Mouse (Mus musculus): ENCODE results near the gene Elmod3. TPM values are rescaled to one million over a fixed set of nuclear protein-coding genes. Genes with fewer than 3 reads are reported as not detected.
A peak's percentile ranks its signal among the peaks of the same experiment; 100 is the strongest.

Gene Elmod3
- polyA plus RNA-seq, 1 experiment, result 12.0 TPM

GRCm38 (mm10) chr6:72615561-72616375, 17.6 kb upstream of the Elmod3 start:
- no peak overlapping the region for H3K27ac ChIP-seq (ENCODE audit: insufficient read depth, low read depth, low read length)
- TF ChIP-seq POLR2A (IDR thresholded peaks at IDR 0.05; ENCODE audit: borderline replicate concordance, low read depth, low read length) (no peak), CTCF (IDR thresholded peaks at IDR 0.05; ENCODE audit: low read depth, low read length) (no peak)
- peaks cover 8% of the 10 kb centered on the region; the same call in 1 of the 2 replicates for H3K4me1 ChIP-seq (ENCODE audit: control insufficient read depth, insufficient read depth, low read length)
- peak overlapping the region; percentile 91 for H3K4me3 ChIP-seq (ENCODE audit: insufficient read depth, low read length)

GRCm38 (mm10) chr6:72615151-72615550, 16.9 kb upstream of the Elmod3 start:
- TF ChIP-seq CTCF (IDR thresholded peaks at IDR 0.05; ENCODE audit: low read depth, low read length), result no peak
- TF ChIP-seq POLR2A (IDR thresholded peaks at IDR 0.05; ENCODE audit: borderline replicate concordance, low read depth, low read length), result no peak
- peak overlapping the region; percentile 91 for H3K4me3 ChIP-seq (ENCODE audit: insufficient read depth, low read length)
- no peak overlapping the region for H3K27ac ChIP-seq (ENCODE audit: insufficient read depth, low read depth, low read length)
- peaks cover 8% of the 10 kb centered on the region; the same call in 1 of the 2 replicates for H3K4me1 ChIP-seq (ENCODE audit: control insufficient read depth, insufficient read depth, low read length)

- TF ChIP-seq CTCF (IDR thresholded peaks at IDR 0.05; ENCODE audit: low read depth, low read length), result no peak
- peaks cover 10% of the 10 kb centered on the region; the same call in 1 of the 2 replicates for H3K4me1 ChIP-seq (ENCODE audit: control insufficient read depth, insufficient read depth, low read length)
- no peak overlapping the region for H3K4me3 ChIP-seq (ENCODE audit: insufficient read depth, low read length)
- no peak overlapping the region for H3K27ac ChIP-seq (ENCODE audit: insufficient read depth, low read depth, low read length)
Observed at GRCm38 (mm10) chr6:72610261-72610660, 12.0 kb upstream of the Elmod3 start.

GRCm38 (mm10) chr6:72608662-72609184, 10.5 kb upstream of the Elmod3 start:
- H3K4me1 ChIP-seq (ENCODE audit: control insufficient read depth, insufficient read depth, low read length), result peaks cover 6% of the 10 kb centered on the region; the same call in 1 of the 2 replicates
- no peak overlapping the region for H3K27ac ChIP-seq (ENCODE audit: insufficient read depth, low read depth, low read length)
- TF ChIP-seq CTCF (IDR thresholded peaks at IDR 0.05; ENCODE audit: low read depth, low read length) (no peak), POLR2A (IDR thresholded peaks at IDR 0.05; ENCODE audit: borderline replicate concordance, low read depth, low read length) (no peak)
- no peak overlapping the region for H3K4me3 ChIP-seq (ENCODE audit: insufficient read depth, low read length)

- H3K27ac ChIP-seq (ENCODE audit: insufficient read depth, low read depth, low read length), result no peak overlapping the region
- no peak for TF ChIP-seq POLR2A (IDR thresholded peaks at IDR 0.05; ENCODE audit: borderline replicate concordance, low read depth, low read length)
- no peak for TF ChIP-seq CTCF (IDR thresholded peaks at IDR 0.05; ENCODE audit: low read depth, low read length)
- H3K4me3 ChIP-seq (ENCODE audit: insufficient read depth, low read length), result no peak overlapping the region
- H3K4me1 ChIP-seq (ENCODE audit: control insufficient read depth, insufficient read depth, low read length), result peaks cover 6% of the 10 kb centered on the region; the same call in 1 of the 2 replicates
Observed at GRCm38 (mm10) chr6:72607676-72608075, 9.5 kb upstream of the Elmod3 start.

- Histone ChIP-seq H3K4me3 (ENCODE audit: insufficient read depth, low read length) (no peak overlapping the region), H3K4me1 (ENCODE audit: control insufficient read depth, insufficient read depth, low read length) (peaks cover 6% of the 10 kb centered on the region; the same call in 1 of the 2 replicates), H3K27ac (ENCODE audit: insufficient read depth, low read depth, low read length) (no peak overlapping the region)
- TF ChIP-seq POLR2A (IDR thresholded peaks at IDR 0.05; ENCODE audit: borderline replicate concordance, low read depth, low read length) (no peak), CTCF (IDR thresholded peaks at IDR 0.05; ENCODE audit: low read depth, low read length) (no peak)
Observed at GRCm38 (mm10) chr6:72607060-72607459, 8.8 kb upstream of the Elmod3 start.

- peaks cover 8% of the 10 kb centered on the region for H3K4me1 ChIP-seq (ENCODE audit: control insufficient read depth, insufficient read depth, low read length)
Observed at GRCm38 (mm10) chr6:72604066-72604465, 5.9 kb upstream of the Elmod3 start.

GRCm38 (mm10) chr6:72601732-72602131, 3.5 kb upstream of the Elmod3 start:
- Histone ChIP-seq H3K4me3 (ENCODE audit: insufficient read depth, low read length) (no peak overlapping the region), H3K4me1 (ENCODE audit: control insufficient read depth, insufficient read depth, low read length) (peaks cover 14% of the 10 kb centered on the region), H3K27ac (ENCODE audit: insufficient read depth, low read depth, low read length) (no peak overlapping the region)
- TF ChIP-seq CTCF (IDR thresholded peaks at IDR 0.05; ENCODE audit: low read depth, low read length), result 0 out of 2 replicates have a peak, but pooled peaks have one; percentile 12
- TF ChIP-seq POLR2A (IDR thresholded peaks at IDR 0.05; ENCODE audit: borderline replicate concordance, low read depth, low read length), result no peak

More at GRCm38 (mm10) chr6:72604066-72604465, 5.9 kb upstream of the Elmod3 start:
- Histone ChIP-seq H3K4me3 (ENCODE audit: insufficient read depth, low read length) (no peak overlapping the region), H3K27ac (ENCODE audit: insufficient read depth, low read depth, low read length) (no peak overlapping the region)
- TF ChIP-seq CTCF (IDR thresholded peaks at IDR 0.05; ENCODE audit: low read depth, low read length), result no peak
- TF ChIP-seq POLR2A (IDR thresholded peaks at IDR 0.05; ENCODE audit: borderline replicate concordance, low read depth, low read length), result no peak

- TF ChIP-seq CTCF (IDR thresholded peaks at IDR 0.05; ENCODE audit: low read depth, low read length), result no peak
- Histone ChIP-seq H3K4me3 (ENCODE audit: insufficient read depth, low read length) (no peak overlapping the region), H3K27ac (ENCODE audit: insufficient read depth, low read depth, low read length) (no peak overlapping the region), H3K4me1 (ENCODE audit: control insufficient read depth, insufficient read depth, low read length) (peaks cover 14% of the 10 kb centered on the region)
Observed at GRCm38 (mm10) chr6:72600771-72601170, 2.6 kb upstream of the Elmod3 start.

- no peak overlapping the region for H3K27ac ChIP-seq (ENCODE audit: insufficient read depth, low read depth, low read length)
- no peak overlapping the region for H3K4me3 ChIP-seq (ENCODE audit: insufficient read depth, low read length)
- no peak for TF ChIP-seq POLR2A (IDR thresholded peaks at IDR 0.05; ENCODE audit: borderline replicate concordance, low read depth, low read length)
- TF ChIP-seq CTCF (IDR thresholded peaks at IDR 0.05; ENCODE audit: low read depth, low read length), result no peak
- peaks cover 14% of the 10 kb centered on the region for H3K4me1 ChIP-seq (ENCODE audit: control insufficient read depth, insufficient read depth, low read length)
Observed at GRCm38 (mm10) chr6:72600216-72600615, 2.0 kb upstream of the Elmod3 start.
